Mouse (Mus musculus): ENCODE results near the gene Ttll8. TPM values are rescaled to one million over a fixed set of nuclear protein-coding genes. Genes with fewer than 3 reads are reported as not detected.
A peak's percentile ranks its signal among the peaks of the same experiment; 100 is the strongest.

Ttll8 gene
- total RNA-seq, 2 experiments from 2014 or later = not detected

DNA sequence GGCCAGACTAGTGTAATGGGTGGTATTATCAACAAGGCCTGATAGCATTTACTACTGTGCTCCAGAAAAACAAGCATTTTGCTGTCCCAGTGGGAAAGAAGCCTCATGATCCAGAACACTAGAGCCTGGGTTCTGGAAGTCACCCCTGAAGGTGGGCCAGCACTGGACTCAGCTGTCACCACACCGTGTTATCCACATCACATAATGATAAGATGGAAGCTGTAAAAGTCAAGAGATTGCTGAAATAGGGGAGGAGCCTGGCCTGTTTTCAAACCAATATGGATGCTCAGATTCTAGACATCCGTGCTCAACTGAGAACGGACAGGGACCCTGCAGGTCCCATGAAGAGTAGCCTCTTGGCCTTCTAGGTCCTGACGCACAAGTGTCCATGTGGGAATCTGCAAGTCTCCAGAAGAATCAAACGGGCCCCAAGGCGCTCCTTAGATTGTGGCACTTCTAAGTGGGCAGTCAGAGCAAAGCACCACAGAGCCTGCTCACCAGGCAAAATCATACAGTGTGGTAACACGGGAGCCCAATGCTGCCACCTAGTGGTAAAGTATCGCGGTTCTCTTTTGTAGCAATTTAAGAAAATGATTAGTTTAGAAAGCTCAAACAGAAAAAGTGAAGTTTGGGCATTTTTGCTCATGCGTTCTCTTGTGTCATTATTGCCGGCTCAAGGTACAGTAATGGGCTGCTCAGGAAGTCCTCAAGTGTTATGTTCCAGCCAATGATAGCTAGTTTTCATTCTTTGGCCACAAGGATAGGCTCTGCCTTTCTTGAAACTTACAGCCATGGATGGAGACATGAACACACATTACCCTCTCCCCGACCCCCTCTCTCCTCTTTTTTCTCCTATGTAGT is 32.9 kb downstream of the Ttll8 start:
- peak; percentile 77 for DNase-seq

DNA sequence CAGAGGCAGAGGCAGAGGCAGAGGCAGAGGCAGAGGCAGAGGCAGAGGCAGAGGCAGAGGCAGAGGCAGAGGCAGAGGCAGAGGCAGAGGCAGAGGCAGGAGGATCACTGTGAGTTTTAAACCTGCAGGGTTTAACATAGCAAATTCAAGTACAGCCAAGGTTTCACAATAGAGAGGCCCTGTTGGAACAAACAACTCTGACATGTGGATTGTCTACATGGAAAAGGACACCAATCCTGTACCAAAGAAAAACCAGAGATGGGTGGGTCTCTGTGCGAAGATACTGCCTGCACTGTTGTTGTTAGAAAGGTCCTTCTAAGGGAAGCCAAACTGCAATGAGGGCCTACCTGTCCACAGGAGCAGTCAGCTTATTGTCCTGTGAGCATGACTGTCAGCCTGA is 34.2 kb downstream of the Ttll8 start:
- DNase-seq = no peak

DNA sequence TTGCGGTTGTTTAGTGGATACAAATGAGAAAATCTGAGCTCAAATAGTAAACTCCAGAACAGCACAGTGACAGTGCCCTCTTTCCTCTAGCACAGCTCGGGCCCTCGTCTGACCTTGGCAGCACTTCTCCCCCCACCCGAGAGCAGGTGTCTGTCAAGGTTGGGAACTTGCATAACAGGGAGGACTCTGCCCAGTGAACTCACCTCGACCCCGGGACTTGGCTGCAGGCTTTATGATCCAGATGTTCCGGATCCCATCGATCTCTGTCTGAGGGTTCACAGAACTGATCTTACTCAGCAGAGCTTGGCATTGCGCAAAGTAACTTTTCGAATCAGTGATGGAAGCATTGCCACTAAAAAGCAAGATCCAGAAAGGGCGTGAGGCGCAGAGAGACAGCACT is 34.9 kb downstream of the Ttll8 start:
- DNase-seq = no peak

DNA sequence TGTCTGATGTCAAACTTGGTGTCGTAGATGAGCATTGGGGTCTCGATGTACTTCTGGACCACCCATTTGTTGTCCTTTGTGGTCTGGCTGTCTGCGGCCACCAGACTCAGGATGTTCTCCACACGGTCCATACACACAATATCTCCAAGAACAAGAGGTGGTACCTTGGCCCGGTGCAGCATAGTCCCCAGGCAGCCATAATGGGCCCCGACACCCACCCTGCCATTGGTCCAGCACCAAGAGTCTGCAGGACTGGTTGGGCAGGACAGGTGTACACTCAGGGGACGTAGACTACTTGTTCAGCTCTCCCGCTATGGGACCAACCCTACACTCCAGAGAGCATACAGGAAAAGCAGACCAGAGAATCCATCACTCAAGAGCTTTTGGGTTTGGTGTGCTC is 37.1 kb downstream of the Ttll8 start:
- no peak for DNase-seq

DNA sequence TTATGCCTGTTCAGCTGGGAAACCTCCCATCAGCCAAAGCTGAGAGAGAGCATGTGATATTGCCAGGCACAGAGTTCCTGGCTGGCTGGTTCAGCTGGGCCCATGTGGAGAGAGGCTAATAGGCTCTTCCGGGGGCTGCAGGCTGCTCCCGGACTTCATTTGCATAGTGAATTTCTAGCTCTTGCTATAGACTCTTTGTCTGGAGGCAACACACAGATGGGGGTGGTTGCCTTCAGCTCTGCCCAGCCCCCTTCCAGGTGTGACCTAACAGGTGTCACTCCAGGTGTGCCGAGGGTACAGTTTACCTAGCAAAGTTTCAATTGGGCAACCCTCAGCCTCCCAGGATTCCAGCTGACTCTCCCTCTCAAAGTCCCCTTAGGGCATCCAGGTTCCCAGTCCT is 37.9 kb downstream of the Ttll8 start:
- no peak for DNase-seq

DNA sequence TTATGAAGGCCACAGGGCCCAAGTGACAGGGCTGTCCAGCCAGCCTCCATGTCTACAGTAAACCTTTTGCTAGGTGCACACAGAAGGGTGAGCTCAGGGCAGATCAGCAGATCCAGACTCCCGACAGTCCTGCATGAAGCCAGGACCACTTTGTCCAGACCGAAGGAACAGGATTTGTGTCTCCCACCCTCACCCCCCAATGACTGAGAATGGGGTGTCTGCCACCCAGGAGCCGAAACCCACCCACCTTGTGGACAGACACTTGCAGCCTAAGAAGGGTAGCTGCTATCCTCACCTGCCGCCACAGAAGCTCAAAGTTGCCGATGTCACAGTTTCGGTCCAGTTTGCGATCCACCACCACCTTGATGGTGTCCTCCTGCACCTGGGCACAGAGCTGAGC is 39.2 kb downstream of the Ttll8 start:
- no peak for DNase-seq

DNA sequence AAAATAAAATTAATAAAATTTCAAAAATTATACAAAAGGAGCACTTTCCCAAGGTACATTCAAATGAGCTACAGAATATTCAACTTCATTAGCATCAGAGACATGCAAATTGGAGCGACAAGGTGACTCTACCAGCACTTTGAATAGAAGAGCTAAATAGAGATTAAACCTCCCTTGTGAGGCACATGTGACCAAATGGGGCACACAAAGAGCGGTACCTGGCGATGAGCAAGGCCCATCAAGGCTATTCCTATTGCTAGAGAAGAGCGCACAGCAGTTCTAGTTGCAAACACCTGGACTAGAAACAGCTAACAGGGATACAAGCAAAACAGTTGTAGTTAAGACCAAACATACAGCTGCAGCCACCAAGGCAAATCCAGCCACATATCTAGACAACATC is 47.9 kb downstream of the Ttll8 start:
- no peak for DNase-seq

DNA sequence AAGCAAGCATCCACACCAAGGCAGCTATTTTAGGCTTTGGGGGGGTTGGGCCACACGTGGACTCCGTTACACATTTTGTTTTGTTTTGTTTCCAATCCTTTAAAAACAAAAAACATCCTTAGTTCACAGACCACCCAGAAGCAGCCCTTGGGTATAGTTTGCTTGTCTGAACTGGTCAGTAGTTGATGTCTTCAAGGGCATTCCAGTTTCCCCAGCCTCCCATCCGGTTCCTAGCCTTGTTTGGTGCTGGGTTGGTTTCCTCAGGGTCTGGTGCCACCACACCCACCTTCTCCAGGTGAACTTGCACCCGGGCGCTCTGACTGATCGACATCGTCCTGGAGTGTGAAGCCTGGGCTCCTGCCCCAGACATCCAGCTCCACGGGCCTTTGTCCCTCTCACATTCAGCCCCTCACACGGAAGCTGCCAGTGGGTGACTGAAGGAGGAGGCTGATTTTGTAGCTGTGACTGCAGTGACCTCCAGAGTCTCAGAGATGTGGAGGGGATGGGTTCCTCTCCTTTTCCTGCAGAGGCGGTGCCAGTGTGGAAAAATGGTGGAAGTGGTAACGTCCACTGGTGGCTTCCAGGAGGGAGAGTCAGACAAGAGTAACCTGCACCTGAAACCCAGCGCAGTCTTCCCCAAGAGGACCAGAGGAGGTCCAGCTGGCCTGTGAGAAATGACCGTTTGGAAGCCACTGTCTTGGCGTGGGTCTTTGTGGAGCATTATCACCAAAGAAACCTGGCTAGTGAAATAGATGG is 50.0 kb downstream of the Ttll8 start:
- no peak for DNase-seq

DNA sequence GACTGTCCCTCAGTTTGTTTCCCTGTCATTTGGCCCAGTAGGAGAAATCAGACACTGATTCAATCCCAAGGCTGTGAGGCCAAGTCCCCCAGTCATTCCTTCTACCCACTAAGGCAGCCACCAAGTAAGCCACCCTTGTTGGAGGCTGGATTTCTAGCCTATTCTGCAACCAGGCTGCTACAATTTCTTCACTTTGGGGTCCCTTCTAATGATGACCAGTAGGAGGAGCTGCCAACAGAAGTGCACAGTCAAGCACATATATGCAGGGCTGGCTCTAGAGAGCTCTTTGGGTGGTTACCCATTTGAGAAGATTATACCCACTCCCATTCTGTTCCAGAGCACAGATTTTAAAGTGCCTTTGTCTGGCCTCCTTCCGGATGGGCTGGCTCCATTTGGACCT is 51.1 kb downstream of the Ttll8 start:
- no peak for DNase-seq

DNA sequence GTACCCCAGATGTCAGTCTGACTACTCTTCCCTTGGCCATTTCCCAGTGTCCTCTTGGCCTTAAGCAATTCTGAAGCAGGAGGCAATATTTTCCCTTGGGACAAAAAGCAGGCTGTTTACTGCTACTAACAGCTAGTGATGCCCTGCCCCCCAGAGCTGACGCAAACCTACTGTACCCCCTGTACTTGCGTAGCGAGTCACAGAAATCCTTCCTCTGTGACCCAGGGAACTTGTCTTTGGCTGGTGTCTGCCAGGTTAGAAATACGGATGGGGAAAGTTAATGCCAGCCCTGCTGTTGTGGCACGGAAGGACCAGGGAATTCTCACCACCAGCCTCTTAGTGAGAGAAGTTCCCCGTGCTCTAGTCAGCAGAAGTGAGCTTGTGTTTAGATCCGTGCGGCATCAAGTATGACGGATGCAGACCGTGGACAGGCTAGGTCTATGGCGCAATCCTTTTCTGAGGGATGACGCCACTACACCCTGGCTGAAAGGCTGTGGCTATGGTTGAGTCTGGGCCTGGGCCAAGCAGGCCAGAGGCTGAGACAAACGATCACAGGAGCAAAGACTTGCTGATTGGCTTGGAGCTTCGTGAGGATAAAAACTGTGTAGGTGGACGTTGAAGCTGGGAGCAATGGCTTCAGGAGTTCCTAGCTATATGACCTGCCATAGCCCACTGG is 51.9 kb downstream of the Ttll8 start:
- no peak for DNase-seq

DNA sequence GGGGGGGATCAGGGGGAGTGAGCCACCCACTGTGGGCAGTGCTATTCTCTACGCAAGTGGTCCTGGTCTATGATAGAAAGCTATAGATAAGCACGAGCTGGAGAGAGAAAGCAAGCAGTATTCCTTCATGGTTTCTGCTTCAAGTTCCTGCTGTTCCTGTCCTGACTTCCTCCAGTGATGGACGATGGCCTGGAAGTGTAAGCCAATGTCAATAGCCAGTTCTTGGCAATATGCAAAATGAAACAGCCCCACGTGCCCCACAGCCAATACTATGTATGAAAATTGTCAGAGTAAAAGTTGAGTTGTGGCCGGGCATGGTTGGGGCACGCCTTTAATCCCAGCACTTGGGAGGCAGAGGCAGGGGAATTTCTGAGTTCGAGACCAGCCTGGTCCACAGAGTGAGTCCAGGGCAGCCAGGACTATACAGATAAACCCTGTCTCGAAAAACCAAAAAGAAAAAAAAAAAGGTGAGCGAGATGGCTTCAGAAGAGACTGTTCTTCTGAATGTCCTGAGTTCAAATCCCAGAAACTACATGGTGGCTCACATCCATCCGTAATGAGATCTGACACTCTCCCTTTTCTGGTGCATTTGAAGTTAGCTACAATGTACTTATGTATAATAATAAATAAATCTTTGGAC is 57.8 kb downstream of the Ttll8 start:
- no peak for DNase-seq

DNA sequence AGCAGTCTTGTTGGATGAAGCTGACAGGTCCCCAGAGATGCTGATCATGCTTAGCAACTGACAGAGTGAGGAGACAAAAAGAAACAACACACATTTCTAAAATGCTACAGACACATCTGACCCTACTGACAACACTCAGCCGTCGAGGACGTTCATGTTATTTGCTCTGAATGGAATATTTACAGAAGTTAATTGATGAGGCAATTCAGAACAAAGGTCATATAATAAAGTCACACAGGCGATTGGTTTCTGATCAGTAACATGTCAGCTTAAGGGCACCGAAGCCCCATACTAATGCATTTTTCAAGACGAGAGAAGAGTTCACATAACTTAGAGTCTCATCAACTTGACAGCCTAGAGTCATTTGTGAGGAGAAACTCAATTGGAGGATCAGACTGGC is 58.3 kb downstream of the Ttll8 start:
- no peak for DNase-seq

DNA sequence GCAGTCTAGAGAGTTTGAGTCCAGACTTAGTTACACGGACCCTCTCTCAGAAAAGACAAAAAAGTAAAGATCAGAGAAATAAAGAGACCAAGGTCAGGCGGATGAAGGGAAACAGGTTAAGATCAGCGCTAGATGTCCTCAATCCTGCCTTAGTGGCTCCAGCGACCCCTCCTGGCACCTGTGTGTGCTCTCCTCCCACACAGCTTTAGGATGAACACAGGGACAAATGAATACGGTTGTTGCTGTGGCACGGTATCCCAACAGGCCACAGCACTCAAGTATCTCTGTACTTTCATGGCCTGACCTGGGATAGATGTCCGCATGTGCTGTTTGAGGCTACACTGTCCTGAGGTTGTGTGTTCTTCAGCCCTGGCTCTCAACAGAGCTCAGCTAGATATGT is 59.1 kb downstream of the Ttll8 start:
- no peak for DNase-seq

DNA sequence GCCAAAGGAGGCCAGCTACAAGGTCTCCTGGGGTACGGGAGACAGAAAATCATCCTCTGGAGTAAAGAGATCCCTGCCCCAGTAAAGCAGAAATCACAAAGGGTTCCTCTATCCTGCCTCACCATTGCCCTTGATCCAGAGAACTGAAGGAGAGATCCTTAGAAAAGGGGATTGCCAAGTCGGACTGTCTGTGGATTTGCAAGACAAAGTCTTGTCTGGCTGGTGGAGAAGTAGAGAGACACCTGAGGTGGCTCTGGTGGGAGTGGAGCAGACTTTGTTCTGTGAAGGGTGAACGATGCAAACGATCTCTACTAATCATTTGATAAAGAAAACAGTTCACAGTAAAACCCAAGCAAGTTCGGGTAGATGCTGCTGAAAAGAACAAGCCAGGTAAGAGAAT is 61.3 kb downstream of the Ttll8 start:
- no peak for DNase-seq

DNA sequence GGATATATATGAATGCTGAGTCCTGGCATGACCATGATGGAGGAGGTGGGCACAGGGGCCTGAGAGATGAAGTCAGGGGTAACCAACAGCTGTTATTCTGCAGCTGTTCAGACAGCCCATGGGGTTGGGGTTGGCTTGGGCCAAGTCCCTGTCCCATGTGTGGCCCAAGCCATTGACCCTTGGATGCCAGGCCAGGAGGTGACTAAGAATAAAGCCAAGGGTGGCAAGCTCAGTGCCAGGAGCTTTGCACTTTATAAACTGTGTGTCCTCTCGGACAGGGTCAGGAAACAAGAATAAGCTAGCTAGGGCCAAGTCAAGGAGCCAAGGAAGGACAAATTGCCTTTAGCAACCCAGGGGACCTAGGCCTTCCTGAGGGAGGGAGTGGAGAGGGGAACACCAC is 62.0 kb downstream of the Ttll8 start:
- no peak for DNase-seq

DNA sequence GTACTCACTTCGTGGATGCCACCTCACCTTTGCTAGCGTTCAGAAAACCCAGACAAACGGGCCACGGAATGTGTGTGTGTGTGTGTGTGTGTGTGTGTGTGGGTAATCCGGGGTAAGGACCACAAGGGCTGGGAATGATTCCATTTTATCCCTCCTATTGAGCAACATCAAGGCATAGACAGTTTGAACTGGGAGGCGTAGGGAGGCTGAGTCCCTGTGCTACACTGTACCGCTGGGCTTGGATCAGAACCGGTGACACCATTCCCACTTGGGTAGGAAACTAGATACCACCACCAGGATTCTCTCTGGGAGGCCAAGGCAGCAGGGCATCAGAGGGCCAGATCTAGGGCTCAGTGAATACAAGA is 62.6 kb downstream of the Ttll8 start:
- no peak for DNase-seq

DNA sequence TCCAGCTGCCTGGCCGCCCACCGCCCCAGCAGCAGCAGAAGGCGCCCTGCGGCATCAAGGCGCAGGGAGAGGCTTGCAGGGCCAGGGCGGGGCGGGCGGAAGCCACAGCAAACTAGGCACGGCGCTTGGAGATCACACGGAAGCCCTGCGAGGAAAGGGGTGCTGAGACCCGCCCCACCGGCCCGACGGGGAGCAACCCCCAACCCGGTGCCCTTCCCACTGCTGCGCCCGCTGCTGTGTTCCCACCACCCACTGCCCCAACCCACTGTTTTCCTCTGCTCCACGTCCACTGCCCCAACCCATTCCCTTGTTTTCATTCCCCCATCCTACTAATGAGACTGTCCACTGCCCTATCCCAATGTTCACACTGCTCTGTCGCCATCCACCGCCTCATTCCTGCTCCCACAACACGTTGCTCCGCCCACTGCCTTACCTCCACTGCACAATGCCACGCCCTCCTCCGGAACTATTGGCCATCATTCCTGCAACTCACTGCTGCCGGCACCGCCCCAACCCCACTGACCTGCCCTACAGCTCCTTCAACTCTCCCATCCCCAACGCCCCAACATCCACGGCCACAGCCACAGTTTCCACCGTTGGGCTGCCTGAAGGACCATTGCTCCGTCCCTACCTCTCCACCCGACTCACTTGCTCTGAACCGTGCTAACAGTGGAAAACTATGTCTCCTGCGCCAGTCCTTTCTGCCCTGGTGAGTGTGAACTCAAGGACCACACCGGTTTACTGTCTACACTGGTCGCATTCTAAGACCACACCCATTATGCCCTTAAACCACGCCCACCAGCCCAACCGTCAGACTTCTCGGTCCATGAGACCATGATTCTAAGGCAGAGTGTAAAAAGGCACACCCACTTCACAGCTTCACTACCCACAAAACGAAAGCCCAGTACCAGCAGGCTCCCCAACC is 63.2 kb downstream of the Ttll8 start:
- DNase-seq = peak; percentile 41

DNA sequence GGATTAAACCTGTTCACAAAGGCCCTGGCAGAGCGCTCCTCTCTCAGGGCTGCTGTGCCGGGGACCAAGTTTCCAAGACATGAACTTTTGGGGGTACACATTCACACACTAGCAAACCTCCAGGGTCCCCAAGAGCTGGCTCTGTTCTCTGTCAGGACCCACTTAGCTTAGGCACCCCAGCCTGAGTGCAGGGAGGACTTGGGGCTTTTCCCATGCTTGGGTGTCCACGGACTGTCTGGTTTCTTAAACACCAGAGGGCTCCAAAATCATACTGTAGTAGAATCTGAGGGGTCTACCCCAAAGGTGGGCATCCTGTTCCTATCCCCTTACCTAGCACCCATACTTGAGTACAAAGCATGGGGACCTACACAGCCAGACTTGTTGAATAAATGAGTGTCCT is 64.2 kb downstream of the Ttll8 start:
- DNase-seq = no peak

DNA sequence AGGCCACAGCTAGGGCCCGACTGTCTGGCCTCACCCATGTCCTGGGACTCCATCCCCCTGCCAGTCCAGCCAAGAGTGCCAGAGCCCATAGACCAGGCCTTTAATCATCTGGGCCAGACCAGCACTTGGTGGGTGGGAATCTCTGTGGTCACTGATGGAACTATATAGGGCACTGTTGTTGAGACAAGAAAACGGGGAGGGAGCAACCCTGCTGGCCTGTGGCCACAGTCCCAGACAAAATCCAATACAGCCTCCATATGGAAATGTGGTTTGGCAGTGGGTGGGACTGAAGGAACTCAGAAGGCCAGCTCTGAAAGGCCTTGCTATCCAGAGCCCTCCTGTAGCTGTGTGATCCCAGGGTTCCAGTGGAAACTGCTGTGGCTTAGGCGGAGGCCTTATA is 65.2 kb downstream of the Ttll8 start:
- DNase-seq = no peak

DNA sequence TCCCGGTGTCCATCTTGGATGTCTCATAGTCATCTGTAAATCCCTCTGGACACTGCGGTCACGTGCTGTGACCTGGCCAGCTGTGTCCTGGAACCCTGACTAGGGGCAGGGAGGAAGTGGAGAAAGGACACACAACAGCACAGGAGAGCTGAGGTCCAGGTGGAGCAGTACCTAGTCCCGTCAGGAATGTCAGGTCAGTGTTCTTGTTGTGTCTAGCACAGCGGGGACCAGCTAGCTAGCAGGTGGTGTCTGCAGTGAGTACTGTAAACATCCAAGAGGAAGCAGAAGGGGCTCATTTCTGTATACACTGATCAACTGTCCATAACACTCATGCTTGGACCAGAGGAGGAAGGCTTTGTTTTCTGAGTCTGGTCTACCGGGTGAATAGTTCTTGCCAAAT is 68.8 kb downstream of the Ttll8 start:
- no peak for DNase-seq

DNA sequence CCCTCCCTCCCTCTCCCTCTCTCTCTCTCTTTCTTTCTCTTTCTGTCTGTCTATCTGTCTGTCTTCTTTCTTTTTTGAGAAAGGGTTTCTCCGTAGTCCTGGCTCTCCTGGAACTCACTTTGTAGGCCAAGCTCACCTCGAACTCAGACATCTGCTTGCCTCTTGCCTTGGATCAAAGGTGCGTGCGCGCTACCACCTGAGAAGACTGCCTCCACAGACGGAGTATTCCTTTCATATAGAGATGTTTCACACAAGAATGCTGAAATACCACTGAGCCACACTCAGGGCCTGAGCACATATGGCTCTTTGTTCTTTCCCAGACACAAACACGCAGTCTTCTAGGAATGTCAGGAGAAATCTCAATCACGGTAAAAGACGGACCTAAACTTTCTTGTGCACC is 70.9 kb downstream of the Ttll8 start:
- DNase-seq = no peak

DNA sequence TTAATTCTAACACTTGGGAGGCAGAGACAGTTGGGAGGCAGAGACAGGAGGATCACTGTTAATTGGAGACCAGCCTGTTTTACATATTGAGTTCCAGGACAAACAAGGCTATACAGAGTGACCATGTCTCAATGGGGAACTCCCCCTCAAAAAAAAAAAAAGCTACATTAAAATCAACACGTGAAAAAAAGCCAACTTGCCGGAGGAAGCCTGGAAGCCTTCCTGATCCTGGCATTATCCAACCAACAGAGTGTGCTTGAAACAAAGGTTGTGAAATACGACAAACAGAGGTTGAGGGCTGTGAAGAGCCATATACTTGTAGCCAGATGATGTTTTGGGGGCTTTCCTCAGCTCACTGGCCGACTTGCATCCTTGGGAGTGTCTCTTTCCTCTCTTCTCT is 71.4 kb downstream of the Ttll8 start:
- DNase-seq = no peak

Data from gastrocnemius, postnatal 10 days (tissue).